Mouse (Mus musculus): ENCODE measurements around the gene Sipa1l1.

- TF ChIP-seq POLR2A (IDR thresholded peaks at IDR 0.05; ENCODE audit: borderline replicate concordance, insufficient read depth, low read length): no peak
- no peak for TF ChIP-seq CTCF (IDR thresholded peaks at IDR 0.05; ENCODE audit: borderline replicate concordance, insufficient read depth, low read depth, low read length)
Measured at GRCm38 (mm10) chr12:82408486-82408885, 239.4 kb downstream of the Sipa1l1 start.

Measured in cerebellum, adult 2 months (tissue).